Mouse (Mus musculus): Measurements from ENCODE around the gene Ppp4r3b. TPM values are rescaled to one million over a fixed set of nuclear protein-coding genes. Genes with fewer than 3 reads are reported as not detected.

Ppp4r3b gene
- polyA plus RNA-seq (2012; rRNA removed), result 17.9 and 19.7 TPM in 2 replicates

DNA sequence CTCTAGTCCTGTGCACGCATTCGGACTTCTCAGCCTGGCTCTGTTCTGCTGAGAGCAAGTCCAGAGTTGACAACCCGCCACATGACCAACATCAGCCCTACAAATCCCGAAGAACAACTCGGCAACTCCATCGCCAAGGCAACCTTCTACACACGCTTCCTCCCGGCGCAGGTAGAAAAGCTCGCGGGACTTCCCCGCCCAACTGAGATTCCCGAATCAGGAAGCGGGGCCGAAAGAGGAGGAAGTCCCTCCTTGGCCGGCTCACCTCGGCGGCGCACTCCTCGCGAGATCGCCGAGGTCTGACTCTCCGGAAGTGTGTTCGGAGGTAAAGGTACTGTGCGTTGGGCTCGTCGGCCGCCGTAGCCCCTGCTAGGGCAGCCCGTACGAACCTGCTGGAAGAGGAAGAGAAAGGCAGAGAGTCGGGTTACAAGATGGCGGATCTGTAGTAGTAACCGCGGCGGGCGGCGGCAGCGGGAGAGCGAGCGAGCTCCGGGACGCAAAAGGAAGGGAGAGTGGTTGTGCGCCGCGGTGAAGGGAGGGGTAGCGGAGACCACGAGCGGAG, at the start of gene Ppp4r3b:
Ppp4r3b (plus strand) TSS at position 328 of the 562 bp plus-strand sequence.
- DNase-seq (ENCODE audit: extremely low spot score in 1 of 2, low spot score in 1 of 2), result peak; percentile 98 to 99

DNA sequence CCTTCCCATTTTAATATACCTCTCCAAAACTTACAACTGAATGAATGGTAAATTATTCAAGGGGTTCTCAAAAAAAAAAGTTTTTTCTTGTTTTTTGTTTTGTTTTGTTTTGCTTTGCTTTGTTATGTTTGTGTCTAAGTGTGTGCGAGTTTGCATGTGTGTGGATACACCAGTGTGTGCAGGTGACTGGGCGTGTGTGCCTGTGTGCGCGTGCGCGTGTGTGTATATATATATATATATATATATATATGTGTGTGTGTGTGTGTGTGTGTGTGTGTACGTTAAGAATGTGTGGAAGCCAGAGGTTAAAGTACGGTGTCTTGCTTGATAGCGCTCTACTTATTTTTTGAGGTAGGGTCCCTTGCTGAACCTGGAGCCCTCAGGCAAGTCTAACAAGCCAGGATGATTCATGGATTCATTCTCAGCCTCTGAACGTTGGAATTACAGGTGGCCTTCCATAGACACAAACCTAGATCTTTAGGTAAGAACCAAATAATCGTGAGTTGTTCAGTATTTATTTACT, 42.8 kb upstream of the Ppp4r3b start:
- peak in 1 of 2 experiments; percentile 15 for DNase-seq (ENCODE audit: extremely low spot score in 1 of 2, low spot score in 1 of 2)

DNA sequence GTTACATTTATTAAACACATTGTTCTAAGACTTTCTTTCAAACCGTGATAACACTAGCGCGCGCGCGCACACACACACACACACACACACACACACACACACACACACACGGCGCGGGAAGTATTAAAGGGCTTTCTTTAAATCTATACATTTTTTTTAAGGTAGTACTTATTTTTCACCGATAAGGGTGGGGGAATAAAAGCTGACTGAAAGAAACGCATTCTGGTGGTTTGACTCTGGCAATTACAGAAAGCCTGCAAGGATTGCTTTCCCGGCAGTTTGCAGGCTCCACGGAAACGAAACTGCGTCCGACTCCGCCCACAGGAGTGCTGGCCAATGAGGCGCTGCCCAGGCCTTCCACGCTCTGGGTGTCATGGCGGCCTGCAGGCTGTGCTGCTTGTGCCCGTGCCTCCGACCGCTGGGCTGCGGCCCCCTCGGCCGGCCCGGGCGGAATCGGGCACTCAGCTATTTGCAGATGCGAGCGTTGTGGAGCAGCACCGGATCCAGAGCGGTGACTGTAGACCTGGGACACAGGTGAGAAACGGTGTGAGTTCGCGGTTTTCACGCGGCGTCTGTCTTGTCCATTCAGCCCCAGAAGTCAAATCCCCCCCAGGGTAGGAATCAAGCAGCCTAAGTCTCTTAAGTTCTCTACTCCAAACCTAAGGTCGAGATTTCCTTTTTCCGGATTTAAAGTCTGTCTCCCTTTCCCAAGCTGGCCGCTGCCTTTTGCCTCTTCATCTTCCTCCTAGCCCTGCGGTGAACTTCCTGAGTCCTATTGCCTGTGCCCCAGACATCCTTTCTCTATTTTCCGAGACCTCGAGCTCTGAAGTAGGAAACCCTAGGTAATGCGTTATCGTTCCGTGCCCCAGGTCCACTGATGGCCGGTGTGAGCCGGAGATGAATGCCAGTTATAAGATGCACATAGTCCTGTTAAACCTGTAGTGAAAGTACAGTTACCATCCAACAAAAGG, 42.0 kb upstream of the Ppp4r3b start, which contains the start of gene Pnpt1:
Pnpt1 (plus strand) TSS at position 360 of the 971 bp plus-strand sequence.
- peak; percentile 84 to 93 for DNase-seq (ENCODE audit: extremely low spot score in 1 of 2, low spot score in 1 of 2)

DNA sequence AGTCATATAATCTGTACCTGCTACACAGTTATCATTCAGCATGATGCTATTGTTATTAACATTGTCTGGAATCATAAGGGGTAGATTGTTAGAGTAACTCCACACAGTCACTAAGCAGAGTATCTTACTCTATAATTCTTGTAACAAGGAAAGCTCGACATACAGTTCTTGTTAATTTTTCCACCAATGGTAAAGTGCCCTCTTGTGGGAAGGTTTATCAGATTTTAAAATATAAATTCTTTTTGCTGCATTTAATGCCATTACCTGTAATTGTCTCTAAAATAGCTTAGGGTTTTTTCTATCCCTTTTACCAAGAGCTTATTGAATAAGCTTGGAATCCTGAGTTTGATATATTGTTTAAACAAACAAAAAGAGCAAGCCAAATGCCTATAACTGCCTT, 32.0 kb upstream of the Ppp4r3b start:
- DNase-seq (ENCODE audit: extremely low spot score in 1 of 2, low spot score in 1 of 2), result no peak

DNA sequence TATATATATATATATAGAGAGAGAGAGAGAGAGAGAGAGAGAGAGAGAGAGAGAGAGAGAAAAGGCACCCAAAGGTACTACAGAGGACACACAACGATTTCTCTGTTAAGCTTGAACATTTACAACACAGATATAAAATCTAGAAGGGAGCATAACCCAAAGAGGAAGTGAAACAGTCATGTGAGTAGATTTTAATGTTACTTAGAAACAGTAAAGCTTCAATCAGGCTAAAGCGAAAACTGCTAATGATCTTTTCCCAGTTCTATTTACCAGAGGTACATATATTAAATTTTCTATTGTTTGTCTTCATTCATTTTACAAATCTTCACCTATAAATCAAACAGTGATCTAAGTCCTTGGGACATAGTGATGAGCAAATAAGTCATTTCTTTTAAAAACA, 23.8 kb upstream of the Ppp4r3b start:
- no peak for DNase-seq (ENCODE audit: extremely low spot score in 1 of 2, low spot score in 1 of 2)

DNA sequence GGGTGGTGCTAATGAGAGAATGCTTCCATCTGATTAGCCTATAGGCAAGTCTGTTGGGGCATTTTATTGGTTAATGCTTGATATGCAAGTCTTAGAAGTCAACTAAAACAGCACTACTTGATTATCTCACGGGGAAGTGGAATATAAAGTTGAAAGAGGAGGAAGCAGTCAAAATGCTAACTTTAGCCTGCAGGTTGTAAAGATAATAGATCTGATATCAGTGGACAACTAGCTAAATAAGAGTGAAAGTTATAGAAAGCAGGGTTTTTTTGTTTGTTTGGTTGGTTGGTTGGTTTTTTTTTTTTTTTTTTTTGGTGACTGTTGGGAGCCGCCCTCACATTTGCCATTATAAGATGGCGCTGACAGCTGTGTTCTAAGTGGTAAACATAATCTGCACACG, 9.1 kb upstream of the Ppp4r3b start:
- DNase-seq (ENCODE audit: extremely low spot score in 1 of 2, low spot score in 1 of 2), result no peak

DNA sequence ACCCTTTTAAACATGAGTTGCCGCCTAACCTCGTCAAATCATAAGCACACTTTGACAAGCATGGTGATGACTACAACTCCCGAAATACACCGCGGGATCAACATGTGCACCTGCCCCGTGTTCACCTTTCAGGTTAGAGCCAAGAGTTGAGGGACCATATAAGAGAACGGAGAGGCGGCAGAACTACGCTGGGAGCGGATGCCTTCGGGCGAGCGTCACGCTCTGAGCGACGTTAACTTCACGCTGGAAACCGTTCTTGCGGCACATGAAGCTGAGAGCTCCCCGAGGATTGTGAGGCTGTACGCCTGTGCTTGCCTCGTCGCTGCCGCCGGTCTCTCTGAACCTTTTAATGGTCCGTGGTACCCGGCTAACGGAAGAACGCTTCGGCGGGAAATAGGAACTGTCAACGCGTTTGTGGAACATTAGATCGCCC, 715 bp upstream of the Ppp4r3b start:
- DNase-seq (ENCODE audit: extremely low spot score in 1 of 2, low spot score in 1 of 2), result peak; percentile 44 to 75

DNA sequence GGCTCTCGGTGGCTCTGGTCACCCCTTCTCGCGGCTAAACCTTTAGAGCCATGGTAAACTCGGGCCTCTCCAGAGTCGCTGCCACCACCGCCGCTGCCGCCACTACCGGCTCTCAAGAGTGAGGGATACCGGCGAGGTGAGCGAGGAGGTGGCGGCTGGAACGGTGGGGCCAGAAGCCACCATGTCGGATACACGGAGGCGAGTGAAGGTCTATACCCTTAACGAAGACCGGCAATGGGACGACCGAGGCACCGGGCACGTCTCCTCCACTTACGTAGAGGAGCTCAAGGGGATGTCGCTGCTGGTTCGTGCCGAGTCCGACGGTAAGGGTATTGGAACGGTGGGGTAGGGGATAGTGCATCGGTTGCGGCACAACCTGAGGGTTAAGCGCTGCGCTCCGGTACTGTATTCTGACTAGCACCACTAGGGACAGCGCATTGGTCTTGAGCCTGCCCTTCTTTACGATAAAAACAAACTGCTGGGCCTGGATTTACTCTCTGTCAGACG, 488 bp downstream of the Ppp4r3b start:
- DNase-seq (ENCODE audit: extremely low spot score in 1 of 2, low spot score in 1 of 2), result peak; percentile 22 to 55

DNA sequence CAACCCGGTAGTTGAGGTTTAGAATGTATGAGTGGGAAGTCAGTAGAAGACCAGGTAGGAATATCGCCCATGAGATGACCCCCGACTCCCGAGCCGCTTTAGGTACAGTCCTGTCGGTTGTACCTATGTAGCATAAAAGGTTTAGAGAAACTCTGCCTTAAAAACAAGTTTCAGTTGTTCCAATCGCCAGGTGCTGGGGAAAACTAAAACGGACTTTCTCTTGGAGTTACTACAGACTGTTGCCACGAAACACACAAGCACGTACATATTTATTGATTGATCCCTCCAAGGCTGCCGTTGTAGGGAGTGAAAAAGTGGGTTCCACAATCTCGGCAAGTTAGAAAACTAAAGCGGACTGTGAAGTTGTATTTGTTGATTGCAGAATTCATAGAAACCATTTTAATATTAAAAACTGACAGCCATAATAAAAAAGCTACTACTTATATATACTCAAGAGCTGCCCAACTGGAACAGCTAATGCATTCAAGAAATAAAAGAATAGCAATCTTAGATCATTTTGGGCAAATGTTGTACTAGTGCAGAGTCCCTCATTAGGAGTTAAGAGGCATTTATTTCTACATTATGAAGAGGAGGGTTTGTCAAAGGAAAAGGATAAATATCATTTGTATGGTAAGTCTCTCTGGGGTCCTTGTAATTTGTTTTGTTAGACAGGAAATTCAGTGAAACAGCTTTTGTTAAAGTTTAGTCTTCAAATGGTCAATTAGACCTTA, 1.2 kb downstream of the Ppp4r3b start:
- no peak for DNase-seq (ENCODE audit: extremely low spot score in 1 of 2, low spot score in 1 of 2)

DNA sequence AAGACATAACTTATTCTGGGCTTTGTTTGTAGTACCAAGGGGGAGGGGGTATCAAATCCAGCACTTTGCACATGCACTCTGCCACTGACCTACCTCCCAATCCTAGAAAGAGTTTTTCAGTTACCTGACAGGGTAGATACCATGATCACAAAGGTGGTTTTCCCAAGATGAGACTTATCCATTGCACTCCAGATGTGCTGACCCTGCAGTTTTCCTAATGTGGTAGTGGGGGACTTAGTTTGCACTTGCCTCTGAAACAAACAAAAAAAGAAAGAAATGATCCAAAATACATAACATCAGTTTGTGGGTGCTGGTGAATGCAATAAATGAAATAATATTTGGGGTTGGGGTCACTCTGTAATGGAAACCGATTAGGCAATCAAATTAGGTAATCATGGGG, 6.6 kb downstream of the Ppp4r3b start:
- DNase-seq (ENCODE audit: extremely low spot score in 1 of 2, low spot score in 1 of 2), result no peak

DNA sequence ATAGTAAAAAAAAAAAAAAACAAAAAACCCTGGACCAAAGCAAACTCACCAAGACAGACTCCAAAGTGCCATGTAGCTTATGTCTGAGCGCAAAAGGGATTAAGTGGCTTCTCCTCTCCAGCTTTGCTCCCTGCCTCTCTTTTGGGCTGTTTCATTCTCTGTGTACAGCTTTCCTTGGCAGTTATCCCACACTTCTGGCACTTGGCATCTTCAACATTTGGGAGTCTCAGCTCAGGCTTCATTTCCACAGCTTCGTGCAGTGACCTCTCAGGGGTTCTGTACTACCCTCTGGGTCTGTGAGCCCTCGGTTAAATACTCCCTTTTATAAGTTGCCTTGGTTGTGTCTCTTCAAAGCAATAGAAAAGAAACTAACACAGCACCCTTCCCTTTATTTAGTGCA, 8.0 kb downstream of the Ppp4r3b start:
- peak in 1 of 2 experiments; percentile 51 for DNase-seq (ENCODE audit: extremely low spot score in 1 of 2, low spot score in 1 of 2)

DNA sequence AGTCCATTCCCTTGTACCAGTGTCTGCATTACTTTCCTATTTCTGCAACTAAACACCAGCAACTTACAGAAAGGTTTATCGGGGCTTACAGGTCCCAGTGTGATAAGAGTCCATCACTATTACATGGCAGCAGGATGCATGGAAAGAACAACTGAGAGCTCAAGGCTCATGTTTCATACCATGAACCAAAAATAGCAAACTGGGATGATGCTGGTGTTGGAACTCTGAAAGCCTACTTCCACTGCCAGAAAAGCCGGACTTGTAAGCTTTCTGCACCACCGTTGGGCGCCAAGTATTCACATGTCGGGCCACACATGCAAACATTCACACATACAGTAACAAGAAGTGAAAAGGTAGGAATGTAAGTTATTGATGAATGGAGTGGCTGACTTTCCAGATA, 9.1 kb downstream of the Ppp4r3b start:
- no peak for DNase-seq (ENCODE audit: extremely low spot score in 1 of 2, low spot score in 1 of 2)

DNA sequence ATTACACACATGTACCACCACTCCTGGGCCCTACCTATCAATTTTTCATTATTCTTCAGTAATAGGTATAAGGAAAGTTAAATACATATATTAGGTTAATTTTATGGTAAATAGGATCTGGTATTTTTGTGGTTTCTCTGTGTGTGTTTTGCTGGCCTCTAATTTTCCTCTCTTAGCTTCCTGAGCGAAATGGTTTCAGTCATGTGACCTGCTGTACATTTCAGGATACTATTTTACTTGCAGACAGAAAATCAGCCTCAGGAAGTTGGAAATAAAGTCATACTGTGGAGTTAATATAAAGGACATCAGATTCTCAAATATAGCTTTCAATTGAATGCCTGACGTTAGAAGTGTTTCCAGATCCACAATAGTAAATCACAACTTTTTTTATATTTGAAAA, 16.3 kb downstream of the Ppp4r3b start:
- DNase-seq (ENCODE audit: extremely low spot score in 1 of 2, low spot score in 1 of 2), result no peak

DNA sequence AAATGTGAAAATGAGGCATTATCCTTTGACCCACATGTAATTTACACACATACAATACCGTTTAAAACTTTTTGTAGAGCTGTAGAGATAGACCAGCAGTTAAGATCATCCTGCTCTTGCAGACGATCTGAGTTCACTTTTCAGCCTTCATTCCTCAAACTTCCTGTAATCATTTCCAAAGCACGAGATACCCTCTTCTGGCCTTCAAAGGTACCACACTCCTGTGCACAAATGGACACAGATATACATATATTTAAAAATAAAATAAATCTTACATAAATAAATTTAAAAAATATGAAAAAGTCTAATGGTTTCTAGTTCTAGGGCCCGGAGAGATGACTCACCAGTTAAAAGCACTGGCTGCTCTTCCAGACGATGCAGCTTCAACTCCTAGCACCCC, 31.0 kb downstream of the Ppp4r3b start:
- DNase-seq (ENCODE audit: extremely low spot score in 1 of 2, low spot score in 1 of 2), result no peak

DNA sequence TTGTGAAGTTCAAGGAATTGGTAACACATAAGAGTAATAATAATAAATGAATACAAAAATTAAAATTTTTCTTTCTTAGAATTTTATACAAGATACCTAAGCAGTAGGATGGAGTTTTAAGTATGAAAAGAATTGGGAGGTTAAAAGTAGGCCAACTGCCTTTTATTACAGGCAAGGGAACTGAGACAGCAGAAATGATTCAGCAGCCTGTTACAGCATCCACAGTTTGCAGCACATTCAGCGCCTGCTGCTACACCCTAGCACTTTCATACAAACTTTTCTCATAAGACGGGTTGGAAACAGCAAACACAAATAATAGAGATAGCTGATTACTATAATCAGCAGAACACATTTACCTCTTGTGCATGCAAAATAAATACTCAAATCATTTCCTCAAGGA, 37.1 kb downstream of the Ppp4r3b start:
- no peak for DNase-seq (ENCODE audit: extremely low spot score in 1 of 2, low spot score in 1 of 2)

DNA sequence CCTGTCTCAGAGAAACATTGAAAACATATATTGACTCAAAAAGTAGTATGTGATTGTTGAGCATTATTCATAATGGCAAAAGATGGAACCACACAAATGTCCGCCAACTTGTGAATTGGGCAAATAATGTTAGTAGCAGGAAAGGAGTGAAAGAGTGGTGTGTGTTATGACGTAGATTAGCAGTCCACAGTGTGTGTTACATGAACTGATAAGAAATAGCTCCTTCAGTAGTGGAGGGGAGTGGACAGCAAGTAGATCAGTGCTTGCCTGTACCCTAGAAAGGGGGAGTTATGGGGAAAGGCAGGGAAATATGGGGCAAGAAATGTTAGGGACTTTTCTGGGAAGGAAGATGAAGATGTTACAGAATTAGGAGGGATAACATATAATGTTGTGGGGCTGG, 43.5 kb downstream of the Ppp4r3b start:
- no peak for DNase-seq (ENCODE audit: extremely low spot score in 1 of 2, low spot score in 1 of 2)

DNA sequence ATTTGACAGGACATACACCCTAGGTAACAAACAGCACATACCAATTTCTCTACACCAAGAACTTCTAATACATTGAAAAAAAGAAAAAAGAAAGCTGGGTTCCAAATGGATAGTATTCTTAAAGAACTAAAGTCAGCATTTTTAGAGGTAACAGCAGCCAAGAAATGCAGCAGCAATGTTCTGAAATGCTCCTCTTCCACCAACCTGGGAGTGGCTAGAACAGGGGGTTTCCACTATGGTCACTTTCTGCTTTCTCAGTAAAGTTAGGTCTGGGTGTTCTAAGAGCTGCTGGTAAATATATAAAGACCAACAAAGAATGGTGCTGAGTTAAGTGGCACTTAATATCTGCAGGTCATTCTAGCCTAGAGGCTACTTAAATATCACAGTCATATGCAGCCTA, 46.4 kb downstream of the Ppp4r3b start:
- no peak for DNase-seq (ENCODE audit: extremely low spot score in 1 of 2, low spot score in 1 of 2)

DNA sequence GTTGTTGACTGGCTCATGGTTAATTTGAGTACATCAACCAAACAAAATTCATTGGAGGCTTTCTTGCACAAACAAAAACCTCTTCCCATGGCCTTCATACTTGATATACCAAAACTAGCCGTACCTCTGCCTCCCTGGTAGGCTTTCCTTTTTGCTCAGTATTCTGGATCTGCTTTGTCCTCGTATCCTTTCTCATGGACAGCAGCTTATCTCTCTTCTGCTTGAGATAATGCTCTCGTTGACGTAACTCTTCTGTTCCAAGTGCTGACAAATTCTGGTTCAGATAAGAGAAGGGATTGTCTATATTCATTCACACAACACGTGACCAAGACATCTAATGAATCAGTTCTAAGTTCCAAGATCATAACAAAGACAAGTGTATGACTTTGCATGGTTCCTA, 49.6 kb downstream of the Ppp4r3b start:
- no peak for DNase-seq (ENCODE audit: extremely low spot score in 1 of 2, low spot score in 1 of 2)

DNA sequence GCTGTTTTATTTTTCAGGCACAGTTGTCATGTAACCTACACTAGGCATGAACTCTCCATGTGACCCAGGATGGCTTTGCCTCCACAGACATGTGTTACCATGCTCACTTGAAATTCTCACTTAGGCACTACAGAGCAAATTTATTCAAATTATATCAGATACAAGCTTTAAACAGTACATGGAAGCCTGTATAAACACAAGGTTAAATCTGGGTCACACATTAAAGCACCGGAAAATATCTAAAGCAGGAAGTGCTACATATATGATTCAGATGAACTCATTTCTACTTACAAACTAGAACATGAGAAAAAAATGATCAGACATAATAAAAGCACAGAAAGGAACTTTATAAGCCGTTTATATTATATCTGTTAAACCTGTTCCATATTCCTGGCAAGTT, 52.1 kb downstream of the Ppp4r3b start:
- no peak for DNase-seq (ENCODE audit: extremely low spot score in 1 of 2, low spot score in 1 of 2)

DNA sequence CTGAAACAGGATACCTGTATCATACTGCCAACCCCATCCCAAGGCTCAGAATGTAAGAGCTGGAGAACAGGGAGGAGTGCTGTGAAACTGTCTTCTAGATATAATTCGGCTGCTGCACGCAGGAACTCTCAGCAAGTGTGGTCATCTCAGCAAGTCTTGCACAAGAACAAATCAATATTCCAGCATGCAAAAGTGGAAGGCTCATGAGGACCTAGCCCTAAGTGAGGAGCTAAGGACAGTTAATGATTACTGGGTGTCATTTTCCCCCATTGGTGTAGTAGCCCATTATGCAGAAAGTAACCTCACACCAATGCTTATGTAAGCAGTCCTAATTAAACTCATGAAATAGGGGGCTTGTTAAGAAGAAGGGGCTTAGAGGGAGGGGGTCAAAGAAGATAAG, 56.3 kb downstream of the Ppp4r3b start:
- no peak for DNase-seq (ENCODE audit: extremely low spot score in 1 of 2, low spot score in 1 of 2)

DNA sequence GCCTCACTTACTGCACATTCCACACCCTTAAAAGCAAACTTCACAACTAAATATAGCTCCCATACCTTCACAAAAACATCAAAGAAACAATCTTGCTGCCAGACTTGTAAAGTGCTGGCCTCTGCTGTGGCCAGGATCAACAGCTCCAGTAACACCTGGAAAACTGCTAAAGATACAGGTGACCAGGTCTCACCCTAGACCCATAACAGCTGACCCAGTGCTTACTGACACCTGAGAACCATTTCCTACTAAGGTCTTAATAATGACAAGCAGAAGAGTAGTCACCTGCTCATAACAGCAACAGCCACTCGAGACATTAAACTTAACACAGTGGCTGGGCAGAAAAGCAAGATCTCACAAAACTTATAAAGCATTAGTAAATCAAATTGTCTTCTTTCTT, 60.9 kb downstream of the Ppp4r3b start:
- DNase-seq (ENCODE audit: extremely low spot score in 1 of 2, low spot score in 1 of 2), result no peak
